Mouse (Mus musculus) CH12.LX (cell line): ENCODE measurements around the gene Fry. TPM values are rescaled to one million over a fixed set of nuclear protein-coding genes. Genes with fewer than 3 reads are reported as not detected.

Source experiments
- DNase-seq: peaks from one replicate; pipeline ENCODE4 v3.0.0-alpha.2; 2013; ENCODE audit errors: extremely low read depth
- H3K27ac ChIP-seq: 2 replicates; pipeline ENCODE4 v1.5.1; 2012; ENCODE audit warnings: low read depth, mild to moderate bottlenecking, control low read depth, moderate library complexity; ENCODE audit not compliant: insufficient read depth
- H3K27me3 ChIP-seq: replicated peaks from 2 replicates; pipeline ENCODE3; 2012; ENCODE audit warnings: inconsistent platforms
- H3K36me3 ChIP-seq, 2 experiments: replicated peaks in 1 of 2; 2 replicates each; pipeline versions ENCODE3 to v1.6.1; 2012; ENCODE audit warnings: inconsistent platforms in 1 of 2, low read length in 1 of 2, mild to moderate bottlenecking in 1 of 2, mixed read lengths in 1 of 2, moderate library complexity in 1 of 2; ENCODE audit not compliant: control insufficient read depth in 1 of 2, insufficient read depth in 1 of 2
- H3K4me1 ChIP-seq, 2 experiments: 2 replicates each; pipeline ENCODE4 v1.6.1; 2012; ENCODE audit warnings: inconsistent platforms in 1 of 2, moderate library complexity in 1 of 2; ENCODE audit not compliant: insufficient read depth in 2 of 2, control insufficient read depth in 1 of 2
- H3K4me2 ChIP-seq: 2 replicates; pipeline ENCODE4 v1.6.1; 2012; ENCODE audit warnings: low read depth, mild to moderate bottlenecking, control low read depth; ENCODE audit not compliant: poor library complexity, insufficient read depth, severe bottlenecking
- H3K4me3 ChIP-seq, 3 experiments: fragments of 150-350 bp in 1 of 3; sonication (generic) in 1 of 3; replicated peaks in 1 of 3; 2 replicates each; pipeline versions ENCODE3 to v1.5.1; 2011 to 2012; ENCODE audit warnings: low read depth in 2 of 3, low read length in 2 of 3, mild to moderate bottlenecking in 2 of 3, moderate library complexity in 2 of 3, control low read depth in 1 of 3, improper control_type of control experiment in 1 of 3, inconsistent platforms in 1 of 3, mixed read lengths in 1 of 3; ENCODE audit not compliant: poor library complexity in 1 of 3
- H3K79me2 ChIP-seq: replicated peaks from 2 replicates; pipeline ENCODE4 v1.6.1; 2012; ENCODE audit warnings: mild to moderate bottlenecking, moderate library complexity; ENCODE audit not compliant: control insufficient read depth, poor library complexity, insufficient read depth, severe bottlenecking; ENCODE audit errors: extremely low read depth
- H3K9ac ChIP-seq: 2 replicates; pipeline ENCODE4 v1.6.1; 2012; ENCODE audit warnings: low read depth, mild to moderate bottlenecking, control low read depth, moderate library complexity; ENCODE audit not compliant: insufficient read depth
- H3K9me3 ChIP-seq: replicated peaks from 2 replicates; pipeline ENCODE3; 2012; ENCODE audit warnings: low read length, inconsistent platforms, mixed read lengths
- CHD1 ChIP-seq: IDR thresholded peaks from 2 replicates; pipeline ENCODE4 v1.6.1; 2012; ENCODE audit warnings: low read depth, low read length, improper control_type of control experiment, inconsistent platforms
- CHD2 ChIP-seq: IDR thresholded peaks from 2 replicates; pipeline ENCODE4 v1.6.1; 2011; ENCODE audit warnings: low read length, improper control_type of control experiment
- CTCF ChIP-seq, 2 experiments: IDR thresholded peaks in 1 of 2; conservative IDR thresholded peaks in 1 of 2; 2 replicates each; pipeline ENCODE4 v1.5.1; 2011 to 2012; ENCODE audit warnings: low read depth in 2 of 2, low read length in 2 of 2, improper control_type of control experiment in 1 of 2, inconsistent platforms in 1 of 2, mild to moderate bottlenecking in 1 of 2, moderate library complexity in 1 of 2
- E2F4 ChIP-seq: IDR thresholded peaks from 2 replicates; pipeline ENCODE4 v1.6.1; 2011; ENCODE audit warnings: low read depth, low read length, improper control_type of control experiment; ENCODE audit not compliant: insufficient replicate concordance
- IRF4 ChIP-seq: IDR thresholded peaks from 2 replicates; pipeline ENCODE4 v1.6.1; 2014; ENCODE audit warnings: low read depth, mild to moderate bottlenecking, inconsistent platforms, low read length, improper control_type of control experiment
- JUN ChIP-seq: IDR thresholded peaks from 2 replicates; pipeline ENCODE4 v1.6.1; 2011; ENCODE audit warnings: low read depth, mild to moderate bottlenecking, low read length, improper control_type of control experiment, moderate library complexity; ENCODE audit not compliant: insufficient read depth
- JUND ChIP-seq: conservative IDR thresholded peaks from 2 replicates; pipeline ENCODE4 v1.6.1; 2011; ENCODE audit warnings: low read depth, low read length, improper control_type of control experiment
- KAT2A ChIP-seq: IDR thresholded peaks from 2 replicates; pipeline ENCODE4 v1.6.1; 2012; ENCODE audit warnings: low read length, improper control_type of control experiment, inconsistent platforms; ENCODE audit not compliant: insufficient replicate concordance
- MAFK ChIP-seq: IDR thresholded peaks from 2 replicates; pipeline ENCODE4 v1.6.1; 2011; ENCODE audit warnings: low read length, improper control_type of control experiment; ENCODE audit not compliant: insufficient replicate concordance
- MAZ ChIP-seq: IDR thresholded peaks from 2 replicates; pipeline ENCODE4 v1.6.1; 2012; ENCODE audit warnings: low read depth, mild to moderate bottlenecking, inconsistent platforms, low read length, improper control_type of control experiment, moderate library complexity
- MEF2A ChIP-seq: IDR thresholded peaks from 2 replicates; pipeline ENCODE4 v1.6.1; 2014; ENCODE audit warnings: low read depth, mild to moderate bottlenecking, inconsistent platforms, low read length, improper control_type of control experiment, borderline replicate concordance
- MXI1 ChIP-seq: IDR thresholded peaks from 2 replicates; pipeline ENCODE4 v1.6.1; 2011; ENCODE audit warnings: mild to moderate bottlenecking, low read depth, low read length, improper control_type of control experiment
- NELFE ChIP-seq: IDR thresholded peaks from 2 replicates; pipeline ENCODE4 v1.6.1; 2011; ENCODE audit warnings: low read depth, low read length, improper control_type of control experiment
- POLR2AphosphoS2 ChIP-seq: IDR thresholded peaks from 2 replicates; pipeline ENCODE4 v1.6.1; 2011; ENCODE audit warnings: low read depth, low read length, improper control_type of control experiment
- RAD21 ChIP-seq: IDR thresholded peaks from 2 replicates; pipeline ENCODE4 v1.6.1; 2011; ENCODE audit warnings: low read depth, mild to moderate bottlenecking, low read length, improper control_type of control experiment, moderate library complexity
- RCOR1 ChIP-seq: conservative IDR thresholded peaks from 2 replicates; pipeline ENCODE4 v1.6.1; 2012; ENCODE audit warnings: low read depth, mild to moderate bottlenecking, inconsistent platforms, low read length, improper control_type of control experiment
- SMC3 ChIP-seq: IDR thresholded peaks from 2 replicates; pipeline ENCODE4 v1.6.1; 2011; ENCODE audit warnings: low read depth, low read length, improper control_type of control experiment
- TBP ChIP-seq: conservative IDR thresholded peaks from 2 replicates; pipeline ENCODE4 v1.6.1; 2011; ENCODE audit warnings: low read depth, low read length, improper control_type of control experiment
- TCF12 ChIP-seq: IDR thresholded peaks from 2 replicates; pipeline ENCODE4 v1.6.1; 2014; ENCODE audit warnings: low read depth, mild to moderate bottlenecking, inconsistent platforms, low read length, improper control_type of control experiment
- UBTF ChIP-seq: IDR thresholded peaks from 2 replicates; pipeline ENCODE4 v1.6.1; 2012; ENCODE audit warnings: low read depth, mild to moderate bottlenecking, inconsistent platforms, low read length, improper control_type of control experiment, moderate library complexity
- USF1 ChIP-seq: IDR thresholded peaks from 2 replicates; pipeline ENCODE4 v1.6.1; 2014; ENCODE audit warnings: low read depth, mild to moderate bottlenecking, inconsistent platforms, low read length, improper control_type of control experiment
- USF2 ChIP-seq: conservative IDR thresholded peaks from 2 replicates; pipeline ENCODE4 v1.6.1; 2011; ENCODE audit warnings: low read depth, low read length, improper control_type of control experiment
- ZC3H11A ChIP-seq: IDR thresholded peaks from 2 replicates; pipeline ENCODE4 v1.6.1; 2012; ENCODE audit warnings: low read depth, mild to moderate bottlenecking, inconsistent platforms, low read length, improper control_type of control experiment
- ZMIZ1 ChIP-seq: IDR thresholded peaks from 2 replicates; pipeline ENCODE4 v1.6.1; 2012; ENCODE audit warnings: low read depth, mild to moderate bottlenecking, inconsistent platforms, low read length, improper control_type of control experiment
- ZNF384 ChIP-seq: IDR thresholded peaks from 2 replicates; pipeline ENCODE4 v1.6.1; 2012; ENCODE audit warnings: low read depth, low read length, improper control_type of control experiment, inconsistent platforms
- dilution Hi-C: fragments of 300-500 bp; cut with MboI; formaldehyde crosslinking; loops from 2 replicates; pipeline ENCODE4 v1.14.3; 2020; ENCODE audit warnings: low sequenced_read_pairs; ENCODE audit not compliant: extremely low pct_unique_long_range_greater_than_20kb, extremely low pct_ligation_motif_present
- in situ Hi-C: fragments of 300-500 bp; cut with MboI; formaldehyde crosslinking; loops from 3 replicates; pipeline ENCODE4 v1.14.3; 2019; ENCODE audit warnings: low sequenced_read_pairs, low pct_ligation_motif_present, low pct_unique_long_range_greater_than_20kb, mixed read lengths
- polyA plus RNA-seq: library from polyadenylated mRNA; unstranded; fragments of >175 nt; gene quantifications from 2 replicates; pipeline ENCODE4 v1.2.1, GENCODE M21; 2012; ENCODE audit warnings: low read depth; ENCODE audit not compliant: insufficient read length
- total RNA-seq, 2 experiments: library from RNA; depleted of rRNA; stranded (reverse); fragments of 300-350 nt in 1 of 2; fragments of >200 nt in 1 of 2; gene quantifications; 2 replicates each; pipeline ENCODE4 v1.2.3; 2012 to 2014

Fry gene
- total and polyA plus RNA-seq, 3 experiments: 0.34 to 0.80 (median 0.34) TPM

DNA sequence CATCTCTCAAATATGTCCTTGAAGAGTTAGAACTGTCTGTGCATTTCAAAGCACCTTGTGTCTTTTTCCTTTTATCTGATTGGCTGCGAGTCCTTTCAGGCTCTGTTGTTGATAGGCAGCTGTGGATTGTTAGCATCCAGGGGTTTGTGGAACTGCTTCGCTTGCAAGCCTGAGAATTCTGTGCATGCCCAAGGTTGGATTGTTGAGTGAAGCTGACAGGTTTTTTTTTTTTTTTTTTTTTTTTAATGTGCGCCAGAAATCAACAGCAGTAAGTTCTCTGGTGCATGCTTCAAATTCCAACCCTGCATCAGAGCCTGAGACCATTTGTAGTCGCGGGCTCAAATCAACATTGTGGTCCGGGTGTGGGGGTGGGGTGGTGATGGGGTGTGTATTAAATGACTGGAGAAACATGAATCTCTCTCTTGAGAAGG is 78.5 kb downstream of the Fry start:
- Histone ChIP-seq H3K4me1 (no peaks in the 10 kb centered on the region), H3K27me3 (no peaks in the 10 kb centered on the region), H3K9me3 (peaks cover 43% of the 10 kb centered on the region), H3K9ac (no peak overlapping the region), H3K4me3 (no peak overlapping the region), H3K79me2 (no peaks in the 10 kb centered on the region), H3K36me3 (no peaks in the 10 kb centered on the region), H3K27ac (no peak overlapping the region), H3K4me2 (no peak overlapping the region)
- DNase-seq: no peak
- in situ Hi-C loops (no loop called here), dilution Hi-C loops (no loop called here)
- TF ChIP-seq SMC3: no peak
- no peak for TF ChIP-seq MAFK
- no peak for TF ChIP-seq ZC3H11A
- no peak for TF ChIP-seq TCF12
- no peak for TF ChIP-seq E2F4
- TF ChIP-seq JUN: no peak
- TF ChIP-seq KAT2A: no peak
- no peak for TF ChIP-seq USF1
- no peak for TF ChIP-seq CTCF (conservative IDR thresholded peaks at IDR 0.05 in 1 of 2, IDR thresholded peaks at IDR 0.05 in 1 of 2; ENCODE audit: low read depth in 2 of 2, low read length in 2 of 2)
- TF ChIP-seq RAD21: no peak
- no peak for TF ChIP-seq UBTF
- no peak for TF ChIP-seq MAZ
- no peak for TF ChIP-seq MEF2A
- no peak for TF ChIP-seq ZNF384
- TF ChIP-seq USF2: no peak
- no peak for TF ChIP-seq NELFE
- TF ChIP-seq MXI1: no peak
- no peak for TF ChIP-seq ZMIZ1
- no peak for TF ChIP-seq RCOR1
- no peak for TF ChIP-seq JUND

DNA sequence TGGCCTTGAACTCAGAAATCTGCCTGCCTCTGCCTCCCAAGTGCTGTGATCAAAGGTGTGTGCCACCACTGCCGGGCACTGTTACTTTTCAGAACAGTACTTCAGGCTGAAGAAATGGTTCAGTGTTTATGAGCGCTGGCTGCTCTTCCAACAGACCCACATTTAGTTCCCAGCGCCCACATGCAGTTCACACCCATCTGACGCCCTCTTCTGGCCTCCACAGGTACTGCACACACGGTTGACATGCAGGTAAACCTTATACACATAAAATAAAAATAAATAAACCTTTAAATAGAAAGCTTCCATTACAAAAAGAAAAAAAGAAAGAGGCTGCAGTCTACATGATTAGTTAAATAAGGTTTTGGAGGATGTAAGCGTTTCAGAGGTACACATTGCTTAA is 88.3 kb downstream of the Fry start:
- dilution Hi-C loops: no loop called here
- TF ChIP-seq POLR2AphosphoS2 (no peak), CHD1 (no peak), TBP (no peak), RCOR1 (no peak), MEF2A (no peak), TCF12 (no peak), IRF4 (no peak), CHD2 (no peak)
- in situ Hi-C loops: no loop called here

More for the DNA sequence above, 88.3 kb downstream of the Fry start:
- DNase-seq: no peak
- Histone ChIP-seq H3K27me3 (no peaks in the 10 kb centered on the region), H3K27ac (no peak overlapping the region), H3K4me3 (no peak overlapping the region), H3K36me3 (no peaks in the 10 kb centered on the region), H3K9ac (no peak overlapping the region), H3K4me2 (no peak overlapping the region), H3K79me2 (no peaks in the 10 kb centered on the region), H3K4me1 (no peaks in the 10 kb centered on the region), H3K9me3 (peaks cover 26% of the 10 kb centered on the region)
